Mouse (Mus musculus): ENCODE measurements around the gene Tmem200b. TPM values are rescaled to one million over a fixed set of nuclear protein-coding genes. Genes with fewer than 3 reads are reported as not detected.
A peak's percentile ranks its signal among the peaks of the same experiment; 100 is the strongest.

Tmem200b gene
- total and polyA plus RNA-seq, 2 experiments: 1.7 to 5.7 TPM

DNA sequence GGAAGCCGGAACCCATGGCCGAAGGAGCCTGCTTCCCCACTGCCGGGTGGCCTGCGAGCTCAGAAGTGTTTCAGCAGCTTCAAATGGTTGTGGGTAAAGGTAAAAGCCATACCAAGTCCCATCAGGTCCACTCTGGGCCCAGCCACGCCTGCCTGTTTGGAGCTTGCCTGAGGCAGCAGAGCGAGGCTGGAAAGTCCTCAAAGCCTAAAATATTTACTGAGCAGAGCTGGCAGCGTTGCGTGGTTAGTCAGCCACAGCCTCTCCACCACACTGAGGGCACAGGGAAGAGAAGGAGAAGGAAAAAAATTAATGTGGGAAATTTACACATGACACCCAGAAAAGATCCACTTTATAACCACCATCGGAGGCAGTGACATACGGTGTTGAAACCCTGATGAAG is 8.0 kb upstream of the Tmem200b start:
- H3K79me2 ChIP-seq (ENCODE audit: control insufficient read depth, insufficient read depth, low read length): no peaks in the 10 kb centered on the region
- 64% methylated on average over 10 of the region's 10 CpGs for WGBS
- H3K4me1 ChIP-seq (ENCODE audit: control insufficient read depth, insufficient read depth, low read length): peaks cover 10% of the 10 kb centered on the region; the same call in 1 of the 2 replicates
- H3K9ac ChIP-seq (ENCODE audit: low read depth, low read length): no peak overlapping the region
- no peaks in the 10 kb centered on the region for H3K36me3 ChIP-seq (ENCODE audit: control insufficient read depth, insufficient read depth, low read length)
- H3K27ac ChIP-seq (replicated peaks; ENCODE audit: insufficient read depth, low read depth, low read length): no peak overlapping the region
- DNase-seq (ENCODE audit: extremely low read depth, low read depth, low spot score): no peak
- TF ChIP-seq CTCF (IDR thresholded peaks at IDR 0.05; ENCODE audit: low read depth, low read length) (no peak), POLR2A (IDR thresholded peaks at IDR 0.05; ENCODE audit: extremely low read depth, insufficient read depth, low read length) (no peak)
- H3K27me3 ChIP-seq (ENCODE audit: control insufficient read depth, insufficient read depth, low read length): no peaks in the 10 kb centered on the region
- no peak overlapping the region for H3K4me3 ChIP-seq (ENCODE audit: insufficient read depth, low read depth, low read length)

DNA sequence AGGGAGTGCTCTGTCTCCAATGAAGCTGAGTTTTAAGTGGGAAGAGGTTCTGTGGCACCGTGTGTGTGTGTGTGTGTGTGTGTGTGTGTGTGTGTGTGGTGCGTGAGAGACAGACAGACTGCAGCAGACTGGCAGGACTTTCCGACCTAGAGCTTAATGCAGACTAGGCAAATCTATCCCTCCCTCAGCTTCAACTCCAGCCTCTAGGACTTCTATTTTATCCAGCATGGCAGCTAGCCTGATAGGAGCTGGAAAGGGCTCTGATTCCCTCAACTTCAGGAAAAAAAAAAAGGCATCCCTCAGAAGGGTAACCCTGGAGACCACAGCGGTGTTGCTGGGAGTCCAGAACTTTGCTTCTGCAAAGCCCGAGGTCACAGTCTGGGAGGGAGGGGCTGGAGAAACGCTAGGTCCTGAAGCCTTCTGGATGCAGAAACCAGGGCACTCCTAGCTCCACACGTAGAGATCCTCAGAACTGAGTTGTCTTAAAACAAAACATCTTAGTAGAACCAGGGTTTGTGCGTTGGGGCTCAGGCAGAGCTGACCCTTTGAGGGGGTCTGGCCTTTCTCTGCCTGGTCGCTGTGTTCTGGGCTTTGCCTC is 7.4 kb upstream of the Tmem200b start:
- H3K4me1 ChIP-seq (ENCODE audit: control insufficient read depth, insufficient read depth, low read length): peaks cover 14% of the 10 kb centered on the region
- H3K27ac ChIP-seq (replicated peaks; ENCODE audit: insufficient read depth, low read depth, low read length): no peak overlapping the region
- H3K27me3 ChIP-seq (ENCODE audit: control insufficient read depth, insufficient read depth, low read length): no peaks in the 10 kb centered on the region
- TF ChIP-seq POLR2A (IDR thresholded peaks at IDR 0.05; ENCODE audit: extremely low read depth, insufficient read depth, low read length) (no peak), CTCF (IDR thresholded peaks at IDR 0.05; ENCODE audit: low read depth, low read length) (no peak)
- no peak overlapping the region for H3K9ac ChIP-seq (ENCODE audit: low read depth, low read length)
- no peak overlapping the region for H3K4me3 ChIP-seq (ENCODE audit: insufficient read depth, low read depth, low read length)
- no peak for DNase-seq (ENCODE audit: extremely low read depth, low read depth, low spot score)
- no peaks in the 10 kb centered on the region for H3K79me2 ChIP-seq (ENCODE audit: control insufficient read depth, insufficient read depth, low read length)
- no peaks in the 10 kb centered on the region for H3K36me3 ChIP-seq (ENCODE audit: control insufficient read depth, insufficient read depth, low read length)
- WGBS: 40% methylated on average over 9 of the region's 9 CpGs

DNA sequence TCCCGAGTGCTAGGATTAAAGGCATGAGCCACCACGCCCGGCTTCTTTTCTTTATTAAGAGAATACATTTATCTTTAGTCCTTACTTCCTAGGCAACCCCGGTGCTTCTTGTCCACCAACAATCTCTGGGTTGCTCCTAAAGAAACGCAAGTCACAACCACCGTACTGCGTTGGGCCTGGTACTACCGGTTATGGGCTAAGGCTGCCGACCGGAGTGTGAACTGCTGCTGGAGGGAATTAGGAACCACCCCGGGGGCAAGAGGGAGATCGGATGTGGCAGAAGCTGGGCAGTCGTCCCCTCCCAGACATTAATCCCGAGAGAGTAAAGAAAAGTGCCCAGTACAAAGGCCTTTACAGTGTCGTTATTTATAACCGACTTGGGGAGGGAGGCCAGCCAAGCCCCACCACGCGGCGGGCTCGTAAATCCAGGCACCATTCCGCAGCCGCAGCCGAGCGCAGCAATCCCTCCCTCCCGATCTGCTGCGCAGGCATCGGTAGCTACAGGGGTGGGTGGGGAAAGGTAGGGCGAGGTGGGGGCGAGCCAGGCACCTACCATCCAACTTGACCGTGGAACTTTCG is 6.6 kb upstream of the Tmem200b start:
- TF ChIP-seq POLR2A (IDR thresholded peaks at IDR 0.05; ENCODE audit: extremely low read depth, insufficient read depth, low read length) (no peak), CTCF (IDR thresholded peaks at IDR 0.05; ENCODE audit: low read depth, low read length) (no peak)
- 19% methylated on average over 31 of the region's 31 CpGs for WGBS
- Histone ChIP-seq H3K27me3 (ENCODE audit: control insufficient read depth, insufficient read depth, low read length) (no peaks in the 10 kb centered on the region), H3K36me3 (ENCODE audit: control insufficient read depth, insufficient read depth, low read length) (no peaks in the 10 kb centered on the region), H3K4me1 (ENCODE audit: control insufficient read depth, insufficient read depth, low read length) (peaks cover 17% of the 10 kb centered on the region), H3K4me3 (ENCODE audit: insufficient read depth, low read depth, low read length) (no peak overlapping the region), H3K9ac (ENCODE audit: low read depth, low read length) (no peak overlapping the region), H3K79me2 (ENCODE audit: control insufficient read depth, insufficient read depth, low read length) (no peaks in the 10 kb centered on the region), H3K27ac (replicated peaks; ENCODE audit: insufficient read depth, low read depth, low read length) (no peak overlapping the region)
- DNase-seq (ENCODE audit: extremely low read depth, low read depth, low spot score): no peak

GRCm38 (mm10) chr4:131915821-131916328 is 5.7 kb upstream of the Tmem200b start:
- no peaks in the 10 kb centered on the region for H3K79me2 ChIP-seq (ENCODE audit: control insufficient read depth, insufficient read depth, low read length)
- peaks cover 15% of the 10 kb centered on the region for H3K4me1 ChIP-seq (ENCODE audit: control insufficient read depth, insufficient read depth, low read length)
- DNase-seq (ENCODE audit: extremely low read depth, low read depth, low spot score): no peak
- no peak overlapping the region for H3K4me3 ChIP-seq (ENCODE audit: insufficient read depth, low read depth, low read length)
- H3K27ac ChIP-seq (replicated peaks; ENCODE audit: insufficient read depth, low read depth, low read length): no peak overlapping the region
- H3K36me3 ChIP-seq (ENCODE audit: control insufficient read depth, insufficient read depth, low read length): no peaks in the 10 kb centered on the region
- no peaks in the 10 kb centered on the region for H3K27me3 ChIP-seq (ENCODE audit: control insufficient read depth, insufficient read depth, low read length)
- 47% methylated on average over 13 of the region's 13 CpGs for WGBS
- H3K9ac ChIP-seq (ENCODE audit: low read depth, low read length): no peak overlapping the region
- TF ChIP-seq POLR2A (IDR thresholded peaks at IDR 0.05; ENCODE audit: extremely low read depth, insufficient read depth, low read length) (no peak), CTCF (IDR thresholded peaks at IDR 0.05; ENCODE audit: low read depth, low read length) (no peak)

DNA sequence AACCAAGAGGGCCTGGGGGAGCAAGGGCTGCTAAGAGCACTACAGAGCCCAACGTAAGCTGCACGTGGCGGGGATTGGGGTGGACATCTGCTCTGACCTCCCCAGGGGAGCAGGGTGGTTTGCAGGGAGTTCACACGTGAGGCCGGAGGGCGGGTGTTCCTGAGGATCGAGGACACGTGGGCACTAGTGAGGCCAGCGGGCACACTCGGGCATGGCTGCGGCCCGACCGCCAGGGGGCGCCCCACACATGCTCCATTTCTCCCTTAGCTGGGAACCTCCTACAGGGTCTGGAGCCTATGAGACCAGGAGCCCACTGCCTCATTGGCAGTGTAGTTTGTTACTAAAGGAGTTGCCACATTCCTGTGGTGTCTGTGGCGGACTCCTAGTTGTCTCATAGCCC is 5.1 kb upstream of the Tmem200b start:
- no peaks in the 10 kb centered on the region for H3K36me3 ChIP-seq (ENCODE audit: control insufficient read depth, insufficient read depth, low read length)
- H3K79me2 ChIP-seq (ENCODE audit: control insufficient read depth, insufficient read depth, low read length): no peaks in the 10 kb centered on the region
- H3K27me3 ChIP-seq (ENCODE audit: control insufficient read depth, insufficient read depth, low read length): no peaks in the 10 kb centered on the region
- no peak overlapping the region for H3K9ac ChIP-seq (ENCODE audit: low read depth, low read length)
- H3K4me3 ChIP-seq (ENCODE audit: insufficient read depth, low read depth, low read length): no peak overlapping the region
- no peak overlapping the region for H3K27ac ChIP-seq (replicated peaks; ENCODE audit: insufficient read depth, low read depth, low read length)
- peaks cover 12% of the 10 kb centered on the region for H3K4me1 ChIP-seq (ENCODE audit: control insufficient read depth, insufficient read depth, low read length)
- TF ChIP-seq CTCF (IDR thresholded peaks at IDR 0.05; ENCODE audit: low read depth, low read length) (peak; percentile 93), POLR2A (IDR thresholded peaks at IDR 0.05; ENCODE audit: extremely low read depth, insufficient read depth, low read length) (no peak)
- peak; percentile 68 for DNase-seq (ENCODE audit: extremely low read depth, low read depth, low spot score)
- 6% methylated on average over 15 of the region's 15 CpGs for WGBS

- H3K36me3 ChIP-seq (ENCODE audit: control insufficient read depth, insufficient read depth, low read length): no peaks in the 10 kb centered on the region
- 82% methylated on average over 10 of the region's 10 CpGs for WGBS
- H3K79me2 ChIP-seq (ENCODE audit: control insufficient read depth, insufficient read depth, low read length): no peaks in the 10 kb centered on the region
- H3K27me3 ChIP-seq (ENCODE audit: control insufficient read depth, insufficient read depth, low read length): no peaks in the 10 kb centered on the region
- DNase-seq (ENCODE audit: extremely low read depth, low read depth, low spot score): no peak
- H3K9ac ChIP-seq (ENCODE audit: low read depth, low read length): no peak overlapping the region
- no peak overlapping the region for H3K4me3 ChIP-seq (ENCODE audit: insufficient read depth, low read depth, low read length)
- no peak overlapping the region for H3K27ac ChIP-seq (replicated peaks; ENCODE audit: insufficient read depth, low read depth, low read length)
- TF ChIP-seq POLR2A (IDR thresholded peaks at IDR 0.05; ENCODE audit: extremely low read depth, insufficient read depth, low read length): no peak
- TF ChIP-seq CTCF (IDR thresholded peaks at IDR 0.05; ENCODE audit: low read depth, low read length): no peak
- H3K4me1 ChIP-seq (ENCODE audit: control insufficient read depth, insufficient read depth, low read length): peaks cover 13% of the 10 kb centered on the region
Measured at GRCm38 (mm10) chr4:131917010-131917555, 4.5 kb upstream of the Tmem200b start.
